Mouse (Mus musculus): ENCODE measurements around the gene Thap8. TPM values are rescaled to one million over a fixed set of nuclear protein-coding genes. Genes with fewer than 3 reads are reported as not detected.

Gene Thap8
- polyA plus RNA-seq, 1 experiment: 1.8 TPM

GRCm38 (mm10) chr7:30334563-30334962, 54.7 kb downstream of the Thap8 start:
- Histone ChIP-seq H3K27ac (ENCODE audit: control insufficient read depth, insufficient read depth, low read depth, low read length) (no peak overlapping the region), H3K4me3 (ENCODE audit: control insufficient read depth, low read depth, low read length) (no peak overlapping the region), H3K4me1 (ENCODE audit: control insufficient read depth, insufficient read depth, low read length) (peaks cover 12% of the 10 kb centered on the region), H3K27me3 (ENCODE audit: control insufficient read depth, insufficient read depth, low read length) (no peaks in the 10 kb centered on the region), H3K36me3 (ENCODE audit: control insufficient read depth, insufficient read depth, low read length) (no peaks in the 10 kb centered on the region)
- TF ChIP-seq CTCF (IDR thresholded peaks at IDR 0.05; ENCODE audit: control insufficient read depth, insufficient read depth, insufficient replicate concordance, low read depth, low read length) (no peak), POLR2A (IDR thresholded peaks at IDR 0.05; ENCODE audit: control insufficient read depth, low read depth, low read length) (no peak)

- no peaks in the 10 kb centered on the region for H3K36me3 ChIP-seq (ENCODE audit: control insufficient read depth, insufficient read depth, low read length)
- H3K4me1 ChIP-seq (ENCODE audit: control insufficient read depth, insufficient read depth, low read length): peaks cover 12% of the 10 kb centered on the region
- H3K27ac ChIP-seq (ENCODE audit: control insufficient read depth, insufficient read depth, low read depth, low read length): no peak overlapping the region
- no peak overlapping the region for H3K4me3 ChIP-seq (ENCODE audit: control insufficient read depth, low read depth, low read length)
- no peak for TF ChIP-seq CTCF (IDR thresholded peaks at IDR 0.05; ENCODE audit: control insufficient read depth, insufficient read depth, insufficient replicate concordance, low read depth, low read length)
- TF ChIP-seq POLR2A (IDR thresholded peaks at IDR 0.05; ENCODE audit: control insufficient read depth, low read depth, low read length): no peak
- no peaks in the 10 kb centered on the region for H3K27me3 ChIP-seq (ENCODE audit: control insufficient read depth, insufficient read depth, low read length)
These were observed 55.8 kb downstream of the Thap8 start for GRCm38 (mm10) chr7:30335688-30336087.

DNA sequence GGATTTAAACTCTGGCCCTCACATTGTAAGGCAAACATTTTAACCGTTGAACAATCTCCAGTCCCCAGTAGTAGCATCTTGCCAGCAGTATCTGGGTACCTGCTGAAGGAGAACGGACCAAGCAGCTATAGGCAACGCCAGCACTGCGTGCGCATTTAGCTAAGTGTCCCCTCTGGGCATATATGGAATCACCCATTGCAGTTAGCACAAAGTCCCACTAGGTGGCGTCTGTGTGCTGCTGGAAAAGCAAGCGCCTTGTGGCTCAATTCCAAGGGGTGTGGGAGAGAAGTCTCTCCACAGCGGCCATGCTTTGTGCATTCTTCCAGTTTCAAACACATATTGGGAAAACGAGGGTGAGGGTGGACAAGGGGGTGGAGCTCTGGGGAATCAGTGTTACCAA, 56.5 kb downstream of the Thap8 start:
- Histone ChIP-seq H3K36me3 (ENCODE audit: control insufficient read depth, insufficient read depth, low read length) (no peaks in the 10 kb centered on the region), H3K27ac (ENCODE audit: control insufficient read depth, insufficient read depth, low read depth, low read length) (no peak overlapping the region), H3K27me3 (ENCODE audit: control insufficient read depth, insufficient read depth, low read length) (no peaks in the 10 kb centered on the region), H3K4me1 (ENCODE audit: control insufficient read depth, insufficient read depth, low read length) (peaks cover 12% of the 10 kb centered on the region), H3K4me3 (ENCODE audit: control insufficient read depth, low read depth, low read length) (no peak overlapping the region)
- TF ChIP-seq CTCF (IDR thresholded peaks at IDR 0.05; ENCODE audit: control insufficient read depth, insufficient read depth, insufficient replicate concordance, low read depth, low read length) (peak; percentile 92), POLR2A (IDR thresholded peaks at IDR 0.05; ENCODE audit: control insufficient read depth, low read depth, low read length) (no peak)

DNA sequence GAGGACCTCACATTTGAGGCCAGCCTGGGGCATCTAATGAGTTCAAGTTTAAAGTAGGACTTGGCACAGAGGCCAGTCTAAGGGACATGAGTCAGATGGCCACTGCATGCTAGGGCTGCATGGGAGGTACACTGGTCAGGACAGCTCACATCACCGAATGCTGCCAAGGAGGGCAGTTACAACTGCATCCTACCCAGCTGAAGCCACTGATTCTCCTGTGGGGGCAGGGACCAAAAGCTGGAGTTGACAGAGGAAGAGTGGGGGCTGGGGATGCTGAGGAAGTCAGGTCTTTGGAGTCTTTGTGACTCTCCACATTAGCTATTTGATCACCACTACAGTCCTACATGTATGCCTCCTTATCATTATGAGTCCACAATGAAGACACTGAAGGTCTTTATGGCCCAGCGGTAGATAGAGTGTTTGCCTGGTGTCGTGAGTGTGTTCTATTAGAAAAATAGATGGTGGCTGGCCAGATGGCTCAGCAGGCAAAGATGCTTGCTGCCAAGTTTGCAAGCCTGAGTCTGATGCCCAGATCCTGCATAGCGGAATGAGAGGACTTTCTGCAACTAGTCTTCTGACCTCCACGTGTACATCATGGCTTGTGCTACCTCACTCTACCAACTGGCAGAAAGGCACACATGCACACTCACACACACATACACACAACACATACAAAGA, 59.7 kb downstream of the Thap8 start:
- Histone ChIP-seq H3K4me3 (ENCODE audit: control insufficient read depth, low read depth, low read length) (no peak overlapping the region), H3K27ac (ENCODE audit: control insufficient read depth, insufficient read depth, low read depth, low read length) (no peak overlapping the region), H3K27me3 (ENCODE audit: control insufficient read depth, insufficient read depth, low read length) (no peaks in the 10 kb centered on the region), H3K4me1 (ENCODE audit: control insufficient read depth, insufficient read depth, low read length) (peaks cover 4% of the 10 kb centered on the region), H3K36me3 (ENCODE audit: control insufficient read depth, insufficient read depth, low read length) (no peaks in the 10 kb centered on the region)
- TF ChIP-seq CTCF (IDR thresholded peaks at IDR 0.05; ENCODE audit: control insufficient read depth, insufficient read depth, insufficient replicate concordance, low read depth, low read length): no peak

Other genes starting within 250 kb of the Thap8 start
- 1.1 and 1.4 TPM in 2 replicates for gene Zfp14, start 228.7 kb upstream of the Thap8 start, polyA plus RNA-seq (2012; rRNA removed)
- gene Zfp82, start 207.2 kb upstream of the Thap8 start, polyA plus RNA-seq (2012; rRNA removed): 0.65 and 0.67 TPM in 2 replicates
- not detected in 2 replicates for gene Gm26920, start 189.7 kb upstream of the Thap8 start, polyA plus RNA-seq (2012; rRNA removed)
- 0.43 and 0.76 TPM in 2 replicates for gene Zfp566, start 189.6 kb upstream of the Thap8 start, polyA plus RNA-seq (2012; rRNA removed)
- gene Zfp260, start 185.3 kb upstream of the Thap8 start, polyA plus RNA-seq (2012; rRNA removed): 5.7 and 8.9 TPM in 2 replicates
- 3.7 and 4.9 TPM in 2 replicates for gene Zfp382, start 158.2 kb upstream of the Thap8 start, polyA plus RNA-seq (2012; rRNA removed)
- 5.8 and 6.4 TPM in 2 replicates for gene Zfp146, start 110.3 kb upstream of the Thap8 start, polyA plus RNA-seq (2012; rRNA removed)
- gene Cox7a1, start 96.0 kb upstream of the Thap8 start, polyA plus RNA-seq (2012; rRNA removed): 4.0 and 5.2 TPM in 2 replicates
- gene Capns1, start 81.3 kb upstream of the Thap8 start, polyA plus RNA-seq (2012; rRNA removed): 562 and 592 TPM in 2 replicates
- 242 and 257 TPM in 2 replicates for gene Polr2i, start 48.1 kb upstream of the Thap8 start, polyA plus RNA-seq (2012; rRNA removed)
- gene Tbcb, start 47.8 kb upstream of the Thap8 start, polyA plus RNA-seq (2012; rRNA removed): 65.7 and 66.2 TPM in 2 replicates
- gene Ovol3, start 44.4 kb upstream of the Thap8 start, polyA plus RNA-seq (2012; rRNA removed): 0.63 and 0.89 TPM in 2 replicates
- gene Wdr62, start 325 bp downstream of the Thap8 start, polyA plus RNA-seq (2012; rRNA removed): 713 and 754 TPM in 2 replicates
- gene Clip3, start 11.6 kb downstream of the Thap8 start, polyA plus RNA-seq (2012; rRNA removed): 4.8 and 6.6 TPM in 2 replicates
- 36.5 and 38.0 TPM in 2 replicates for gene Alkbh6, start 28.6 kb downstream of the Thap8 start, polyA plus RNA-seq (2012; rRNA removed)
- 7.4 and 9.6 TPM in 2 replicates for gene Syne4, start 34.7 kb downstream of the Thap8 start, polyA plus RNA-seq (2012; rRNA removed)
- 0.18 and 0.28 TPM in 2 replicates for gene E130208F15Rik, start 41.6 kb downstream of the Thap8 start, polyA plus RNA-seq (2012; rRNA removed)
- gene Sdhaf1, start 43.8 kb downstream of the Thap8 start, polyA plus RNA-seq (2012; rRNA removed): 6.1 and 6.5 TPM in 2 replicates
- 0.27 and 0.35 TPM in 2 replicates for gene Lrfn3, start 82.7 kb downstream of the Thap8 start, polyA plus RNA-seq (2012; rRNA removed)
- gene Tyrobp, start 133.7 kb downstream of the Thap8 start, polyA plus RNA-seq (2012; rRNA removed): 7.0 and 9.1 TPM in 2 replicates
- gene Hcst, start 139.8 kb downstream of the Thap8 start, polyA plus RNA-seq (2012; rRNA removed): 0.93 TPM in 1 of 2 replicates, not detected in the other
- gene Nfkbid, start 141.6 kb downstream of the Thap8 start, polyA plus RNA-seq (2012; rRNA removed): 0.36 and 0.52 TPM in 2 replicates
- gene Aplp1, start 165.4 kb downstream of the Thap8 start, polyA plus RNA-seq (2012; rRNA removed): 15.1 and 15.6 TPM in 2 replicates
- gene Kirrel2, start 177.6 kb downstream of the Thap8 start, polyA plus RNA-seq (2012; rRNA removed): 0.31 TPM in 1 of 2 replicates, not detected in the other
- gene Nphs1, start 178.2 kb downstream of the Thap8 start, polyA plus RNA-seq (2012; rRNA removed): 0.07 and 0.12 TPM in 2 replicates
- 0.10 TPM in 1 of 2 replicates, not detected in the other for gene Prodh2, start 213.5 kb downstream of the Thap8 start, polyA plus RNA-seq (2012; rRNA removed)